Mouse (Mus musculus) CH12.LX (cell line): ENCODE data around the gene Ube2t. TPM values are rescaled to one million over a fixed set of nuclear protein-coding genes. Genes with fewer than 3 reads are reported as not detected.

Source experiments
- DNase-seq: peaks from one replicate; pipeline ENCODE4 v3.0.0-alpha.2; 2013; ENCODE audit errors: extremely low read depth
- H3K27ac ChIP-seq: 2 replicates; pipeline ENCODE4 v1.5.1; 2012; ENCODE audit warnings: low read depth, mild to moderate bottlenecking, control low read depth, moderate library complexity; ENCODE audit not compliant: insufficient read depth
- H3K27me3 ChIP-seq: replicated peaks from 2 replicates; pipeline ENCODE3; 2012; ENCODE audit warnings: inconsistent platforms
- H3K36me3 ChIP-seq, 2 experiments: replicated peaks in 1 of 2; 2 replicates each; pipeline versions ENCODE3 to v1.6.1; 2012; ENCODE audit warnings: inconsistent platforms in 1 of 2, low read length in 1 of 2, mild to moderate bottlenecking in 1 of 2, mixed read lengths in 1 of 2, moderate library complexity in 1 of 2; ENCODE audit not compliant: control insufficient read depth in 1 of 2, insufficient read depth in 1 of 2
- H3K4me1 ChIP-seq, 2 experiments: 2 replicates each; pipeline ENCODE4 v1.6.1; 2012; ENCODE audit warnings: inconsistent platforms in 1 of 2, moderate library complexity in 1 of 2; ENCODE audit not compliant: insufficient read depth in 2 of 2, control insufficient read depth in 1 of 2
- H3K4me2 ChIP-seq: 2 replicates; pipeline ENCODE4 v1.6.1; 2012; ENCODE audit warnings: low read depth, mild to moderate bottlenecking, control low read depth; ENCODE audit not compliant: poor library complexity, insufficient read depth, severe bottlenecking
- H3K4me3 ChIP-seq, 3 experiments: fragments of 150-350 bp in 1 of 3; sonication (generic) in 1 of 3; replicated peaks in 1 of 3; 2 replicates each; pipeline versions ENCODE3 to v1.5.1; 2011 to 2012; ENCODE audit warnings: low read depth in 2 of 3, low read length in 2 of 3, mild to moderate bottlenecking in 2 of 3, moderate library complexity in 2 of 3, control low read depth in 1 of 3, improper control_type of control experiment in 1 of 3, inconsistent platforms in 1 of 3, mixed read lengths in 1 of 3; ENCODE audit not compliant: poor library complexity in 1 of 3
- H3K79me2 ChIP-seq: replicated peaks from 2 replicates; pipeline ENCODE4 v1.6.1; 2012; ENCODE audit warnings: mild to moderate bottlenecking, moderate library complexity; ENCODE audit not compliant: control insufficient read depth, poor library complexity, insufficient read depth, severe bottlenecking; ENCODE audit errors: extremely low read depth
- H3K9ac ChIP-seq: 2 replicates; pipeline ENCODE4 v1.6.1; 2012; ENCODE audit warnings: low read depth, mild to moderate bottlenecking, control low read depth, moderate library complexity; ENCODE audit not compliant: insufficient read depth
- H3K9me3 ChIP-seq: replicated peaks from 2 replicates; pipeline ENCODE3; 2012; ENCODE audit warnings: low read length, inconsistent platforms, mixed read lengths
- CTCF ChIP-seq, 2 experiments: IDR thresholded peaks in 1 of 2; conservative IDR thresholded peaks in 1 of 2; 2 replicates each; pipeline ENCODE4 v1.5.1; 2011 to 2012; ENCODE audit warnings: low read depth in 2 of 2, low read length in 2 of 2, improper control_type of control experiment in 1 of 2, inconsistent platforms in 1 of 2, mild to moderate bottlenecking in 1 of 2, moderate library complexity in 1 of 2
- E2F4 ChIP-seq: IDR thresholded peaks from 2 replicates; pipeline ENCODE4 v1.6.1; 2011; ENCODE audit warnings: low read depth, low read length, improper control_type of control experiment; ENCODE audit not compliant: insufficient replicate concordance
- ELF1 ChIP-seq: IDR thresholded peaks from 2 replicates; pipeline ENCODE4 v1.6.1; 2014; ENCODE audit warnings: low read depth, mild to moderate bottlenecking, inconsistent platforms, low read length, improper control_type of control experiment
- EP300 ChIP-seq: IDR thresholded peaks from 2 replicates; pipeline ENCODE4 v1.6.1; 2011; ENCODE audit warnings: low read length, improper control_type of control experiment
- ETS1 ChIP-seq: conservative IDR thresholded peaks from 2 replicates; pipeline ENCODE4 v1.6.1; 2012; ENCODE audit warnings: low read depth, mild to moderate bottlenecking, inconsistent platforms, low read length, improper control_type of control experiment, moderate library complexity
- GABPA ChIP-seq: IDR thresholded peaks from 2 replicates; pipeline ENCODE4 v1.6.1; 2012; ENCODE audit warnings: low read depth, low read length, improper control_type of control experiment, inconsistent platforms; ENCODE audit not compliant: insufficient replicate concordance
- IRF4 ChIP-seq: IDR thresholded peaks from 2 replicates; pipeline ENCODE4 v1.6.1; 2014; ENCODE audit warnings: low read depth, mild to moderate bottlenecking, inconsistent platforms, low read length, improper control_type of control experiment
- JUN ChIP-seq: IDR thresholded peaks from 2 replicates; pipeline ENCODE4 v1.6.1; 2011; ENCODE audit warnings: low read depth, mild to moderate bottlenecking, low read length, improper control_type of control experiment, moderate library complexity; ENCODE audit not compliant: insufficient read depth
- JUND ChIP-seq: conservative IDR thresholded peaks from 2 replicates; pipeline ENCODE4 v1.6.1; 2011; ENCODE audit warnings: low read depth, low read length, improper control_type of control experiment
- MAX ChIP-seq: IDR thresholded peaks from 2 replicates; pipeline ENCODE4 v1.6.1; 2011; ENCODE audit warnings: low read length, improper control_type of control experiment
- MAZ ChIP-seq: IDR thresholded peaks from 2 replicates; pipeline ENCODE4 v1.6.1; 2012; ENCODE audit warnings: low read depth, mild to moderate bottlenecking, inconsistent platforms, low read length, improper control_type of control experiment, moderate library complexity
- MYC ChIP-seq: IDR thresholded peaks from 2 replicates; pipeline ENCODE4 v1.6.1; 2011; ENCODE audit warnings: low read depth, mild to moderate bottlenecking, improper control_type of control experiment, low read length
- NELFE ChIP-seq: IDR thresholded peaks from 2 replicates; pipeline ENCODE4 v1.6.1; 2011; ENCODE audit warnings: low read depth, low read length, improper control_type of control experiment
- NRF1 ChIP-seq: IDR thresholded peaks from 2 replicates; pipeline ENCODE4 v1.6.1; 2014; ENCODE audit warnings: low read depth, mild to moderate bottlenecking, inconsistent platforms, low read length, improper control_type of control experiment, moderate library complexity
- PAX5 ChIP-seq: IDR thresholded peaks from 2 replicates; pipeline ENCODE4 v1.6.1; 2012; ENCODE audit warnings: low read length, inconsistent platforms, mixed read lengths
- RAD21 ChIP-seq: IDR thresholded peaks from 2 replicates; pipeline ENCODE4 v1.6.1; 2011; ENCODE audit warnings: low read depth, mild to moderate bottlenecking, low read length, improper control_type of control experiment, moderate library complexity
- RCOR1 ChIP-seq: conservative IDR thresholded peaks from 2 replicates; pipeline ENCODE4 v1.6.1; 2012; ENCODE audit warnings: low read depth, mild to moderate bottlenecking, inconsistent platforms, low read length, improper control_type of control experiment
- SMC3 ChIP-seq: IDR thresholded peaks from 2 replicates; pipeline ENCODE4 v1.6.1; 2011; ENCODE audit warnings: low read depth, low read length, improper control_type of control experiment
- TCF12 ChIP-seq: IDR thresholded peaks from 2 replicates; pipeline ENCODE4 v1.6.1; 2014; ENCODE audit warnings: low read depth, mild to moderate bottlenecking, inconsistent platforms, low read length, improper control_type of control experiment
- UBTF ChIP-seq: IDR thresholded peaks from 2 replicates; pipeline ENCODE4 v1.6.1; 2012; ENCODE audit warnings: low read depth, mild to moderate bottlenecking, inconsistent platforms, low read length, improper control_type of control experiment, moderate library complexity
- ZC3H11A ChIP-seq: IDR thresholded peaks from 2 replicates; pipeline ENCODE4 v1.6.1; 2012; ENCODE audit warnings: low read depth, mild to moderate bottlenecking, inconsistent platforms, low read length, improper control_type of control experiment
- ZKSCAN1 ChIP-seq: IDR thresholded peaks from 2 replicates; pipeline ENCODE4 v1.6.1; 2012; ENCODE audit warnings: low read depth, inconsistent platforms, low read length, improper control_type of control experiment, borderline replicate concordance
- ZMIZ1 ChIP-seq: IDR thresholded peaks from 2 replicates; pipeline ENCODE4 v1.6.1; 2012; ENCODE audit warnings: low read depth, mild to moderate bottlenecking, inconsistent platforms, low read length, improper control_type of control experiment
- ZNF384 ChIP-seq: IDR thresholded peaks from 2 replicates; pipeline ENCODE4 v1.6.1; 2012; ENCODE audit warnings: low read depth, low read length, improper control_type of control experiment, inconsistent platforms
- dilution Hi-C: fragments of 300-500 bp; cut with MboI; formaldehyde crosslinking; loops from 2 replicates; pipeline ENCODE4 v1.14.3; 2020; ENCODE audit warnings: low sequenced_read_pairs; ENCODE audit not compliant: extremely low pct_unique_long_range_greater_than_20kb, extremely low pct_ligation_motif_present
- in situ Hi-C: fragments of 300-500 bp; cut with MboI; formaldehyde crosslinking; loops from 3 replicates; pipeline ENCODE4 v1.14.3; 2019; ENCODE audit warnings: low sequenced_read_pairs, low pct_ligation_motif_present, low pct_unique_long_range_greater_than_20kb, mixed read lengths
- polyA plus RNA-seq: library from polyadenylated mRNA; unstranded; fragments of >175 nt; gene quantifications from 2 replicates; pipeline ENCODE4 v1.2.1, GENCODE M21; 2012; ENCODE audit warnings: low read depth; ENCODE audit not compliant: insufficient read length
- total RNA-seq, 2 experiments: library from RNA; depleted of rRNA; stranded (reverse); fragments of 300-350 nt in 1 of 2; fragments of >200 nt in 1 of 2; gene quantifications; 2 replicates each; pipeline ENCODE4 v1.2.3; 2012 to 2014

Ube2t gene
- total and polyA plus RNA-seq, 3 experiments = 19.2 to 40.2 (median 28.8) TPM

DNA sequence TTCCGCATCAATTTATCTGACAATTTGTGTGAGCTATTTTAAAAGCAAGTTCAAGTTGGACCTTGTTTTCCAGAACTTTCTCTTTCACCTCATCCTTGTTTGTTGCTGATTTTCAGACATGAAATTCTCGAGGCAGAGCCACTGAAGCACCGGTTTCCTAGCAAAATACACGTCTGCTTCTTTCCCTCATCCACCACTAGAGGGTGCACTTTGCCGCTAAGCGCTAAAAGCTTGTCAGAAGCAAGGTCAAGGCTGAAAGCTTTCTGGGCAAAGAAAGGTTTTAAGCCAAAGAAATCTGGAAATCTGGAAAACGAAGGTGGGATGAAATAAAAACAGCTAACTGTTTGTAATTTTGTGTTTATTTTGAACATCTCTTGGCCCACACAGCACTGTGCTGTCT lies 27.0 kb downstream of the Ube2t start:
- Histone ChIP-seq H3K36me3 (no peaks in the 10 kb centered on the region), H3K4me3 (no peak overlapping the region), H3K4me1 (peaks cover 7 to 19% of the 10 kb centered on the region in 2 experiments), H3K79me2 (no peaks in the 10 kb centered on the region), H3K9ac (no peak overlapping the region), H3K27ac (no peak overlapping the region), H3K4me2 (no peak overlapping the region), H3K9me3 (no peaks in the 10 kb centered on the region), H3K27me3 (peaks cover 10% of the 10 kb centered on the region)
- dilution Hi-C loops (no loop called here), in situ Hi-C loops (no loop called here)
- TF ChIP-seq UBTF (no peak), JUND (0 out of 2 replicates have a peak, but pooled peaks have one; percentile 19), ELF1 (no peak), GABPA (no peak), E2F4 (0 out of 2 replicates have a peak, but pooled peaks have one; percentile 63), SMC3 (peak; percentile 92), ZNF384 (no peak), ZC3H11A (peak; percentile 80), ZMIZ1 (no peak), JUN (no peak), ZKSCAN1 (no peak), EP300 (no peak), NRF1 (no peak), CTCF (conservative IDR thresholded peaks at IDR 0.05 in 1 of 2, IDR thresholded peaks at IDR 0.05 in 1 of 2; ENCODE audit: low read depth in 2 of 2, low read length in 2 of 2) (peak; percentile 88 to 98), RCOR1 (no peak), NELFE (no peak; the same call in 1 of the 2 replicates), TCF12 (0 out of 2 replicates have a peak, but pooled peaks have one; percentile 15), PAX5 (no peak), MAX (no peak), RAD21 (peak; percentile 94)
- DNase-seq = peak; percentile 83

DNA sequence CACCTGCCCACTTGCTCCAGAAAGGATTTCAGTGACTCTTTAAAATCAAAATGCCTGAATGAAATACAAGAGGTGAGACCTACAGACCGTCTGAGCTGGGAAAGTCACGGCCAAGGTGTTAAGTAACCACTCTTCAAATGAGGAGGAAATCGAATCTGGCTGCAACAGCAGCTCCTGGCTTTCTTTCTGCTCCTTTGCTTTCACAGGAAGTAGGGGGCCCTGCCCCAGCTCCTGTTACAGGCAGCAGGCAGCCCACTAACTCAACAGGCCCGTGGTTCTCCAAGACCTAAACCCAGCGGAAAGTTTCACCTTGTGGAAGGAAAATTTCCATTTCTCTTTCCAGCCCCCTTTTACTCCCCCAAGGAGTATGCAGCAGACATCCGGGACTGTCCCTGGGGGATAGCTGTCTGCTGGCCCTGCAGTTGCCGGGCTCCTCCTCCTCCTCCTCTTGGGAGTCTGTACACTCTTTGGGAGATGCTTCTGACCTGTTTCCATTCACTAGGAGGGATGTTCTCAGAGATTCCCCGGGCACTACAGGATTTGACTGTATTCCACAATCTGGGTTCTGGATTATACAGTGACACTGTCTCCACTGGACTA lies 29.8 kb downstream of the Ube2t start:
- Histone ChIP-seq H3K4me2 (peak overlapping the region; percentile 2; the same call in 1 of the 2 replicates), H3K4me3 (no peak overlapping the region), H3K79me2 (no peaks in the 10 kb centered on the region), H3K4me1 (peaks cover 7 to 19% of the 10 kb centered on the region in 2 experiments), H3K9ac (no peak overlapping the region), H3K36me3 (no peaks in the 10 kb centered on the region), H3K9me3 (no peaks in the 10 kb centered on the region), H3K27me3 (peaks cover 14% of the 10 kb centered on the region), H3K27ac (no peak overlapping the region)
- in situ Hi-C loops (loop anchor here (5.0 kb wide), 1 partner anchor 115 kb away; the partner anchor contains the start of gene Lgr6), dilution Hi-C loops (no loop called here)
- TF ChIP-seq EP300 (no peak), TCF12 (no peak), ETS1 (no peak), RAD21 (no peak), ZC3H11A (no peak), UBTF (no peak), GABPA (no peak), SMC3 (no peak), MAX (no peak), MYC (no peak), MAZ (no peak), IRF4 (no peak), JUND (no peak)
- peak; percentile 23 for DNase-seq
